Mouse (Mus musculus): ENCODE measurements around the gene Tmem9. TPM values are rescaled to one million over a fixed set of nuclear protein-coding genes. Genes with fewer than 3 reads are reported as not detected.

Gene Tmem9
- polyA plus RNA-seq, 2 experiments from 2014 or later: 21.4 to 27.0 TPM

GRCm38 (mm10) chr1:136032961-136033360 lies 25.0 kb downstream of the Tmem9 start:
- ATAC-seq: no peak

- ATAC-seq: no peak
Measured at GRCm38 (mm10) chr1:136038746-136039538, 31.0 kb downstream of the Tmem9 start.

DNA sequence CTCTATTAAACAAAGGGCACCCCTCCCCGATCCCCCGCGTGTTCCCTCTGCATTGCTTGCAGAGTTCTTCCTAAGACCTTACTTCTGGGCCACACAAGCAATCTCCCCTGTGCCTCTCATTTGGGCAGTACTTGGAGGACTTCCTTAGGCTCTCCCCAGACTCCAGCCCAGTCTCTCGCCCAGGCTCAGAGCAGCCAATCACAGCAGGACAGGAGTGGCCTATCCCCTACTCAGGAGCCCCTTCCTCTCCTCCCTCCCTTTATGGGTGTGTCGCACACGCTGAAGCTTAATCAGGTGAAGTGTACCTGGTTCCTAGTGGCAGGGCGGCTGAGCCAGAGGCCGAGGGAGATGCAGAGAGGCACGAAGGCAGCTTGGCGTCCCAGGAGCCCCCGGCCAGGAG lies 32.5 kb downstream of the Tmem9 start:
- no peak for ATAC-seq

- no peak for ATAC-seq
Measured at GRCm38 (mm10) chr1:136040874-136041273, 32.9 kb downstream of the Tmem9 start.

GRCm38 (mm10) chr1:136045774-136046173 lies 37.8 kb downstream of the Tmem9 start:
- ATAC-seq: no peak

DNA sequence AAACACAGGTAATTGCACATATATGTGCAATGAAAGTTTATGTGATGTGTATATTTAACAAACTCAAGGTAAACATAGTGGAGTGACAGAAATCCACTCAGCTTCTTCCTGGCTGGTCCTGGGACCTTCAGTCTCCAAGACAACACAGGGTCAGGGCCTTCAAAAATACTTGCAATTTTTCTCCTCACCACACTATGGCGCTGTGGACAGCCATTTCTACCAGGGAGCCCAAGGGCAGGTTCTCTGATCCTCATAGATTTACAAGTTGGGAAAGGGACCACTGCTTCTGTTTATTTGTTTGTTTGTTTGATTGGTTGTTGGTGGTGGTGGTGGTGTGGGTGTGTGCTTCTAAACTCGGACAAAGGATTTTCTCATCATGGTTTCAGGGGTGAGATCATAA lies 39.5 kb downstream of the Tmem9 start:
- ATAC-seq: no peak

- ATAC-seq: no peak
Measured at GRCm38 (mm10) chr1:136047894-136048293, 39.9 kb downstream of the Tmem9 start.

GRCm38 (mm10) chr1:136050312-136051012 lies 42.5 kb downstream of the Tmem9 start, which contains the start of gene Ascl5:
Gene Ascl5 (plus strand): TSS chr1:136050804.
- no peak for ATAC-seq

DNA sequence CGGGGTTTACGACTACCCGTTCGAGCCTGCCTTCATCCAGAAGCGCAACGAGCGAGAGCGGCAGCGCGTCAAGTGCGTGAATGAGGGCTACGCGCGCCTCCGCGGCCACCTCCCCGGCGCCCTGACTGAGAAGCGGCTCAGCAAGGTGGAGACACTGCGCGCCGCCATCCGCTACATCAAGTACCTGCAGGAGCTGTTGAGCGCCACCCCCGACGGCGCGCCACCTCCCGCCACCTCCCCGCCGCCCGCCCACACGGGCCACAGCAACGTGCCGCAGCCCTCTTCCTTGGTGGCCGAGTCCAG lies 43.0 kb downstream of the Tmem9 start:
- peak; percentile 43 for ATAC-seq

- ATAC-seq: no peak
Measured at GRCm38 (mm10) chr1:136051465-136051864, 43.5 kb downstream of the Tmem9 start.

DNA sequence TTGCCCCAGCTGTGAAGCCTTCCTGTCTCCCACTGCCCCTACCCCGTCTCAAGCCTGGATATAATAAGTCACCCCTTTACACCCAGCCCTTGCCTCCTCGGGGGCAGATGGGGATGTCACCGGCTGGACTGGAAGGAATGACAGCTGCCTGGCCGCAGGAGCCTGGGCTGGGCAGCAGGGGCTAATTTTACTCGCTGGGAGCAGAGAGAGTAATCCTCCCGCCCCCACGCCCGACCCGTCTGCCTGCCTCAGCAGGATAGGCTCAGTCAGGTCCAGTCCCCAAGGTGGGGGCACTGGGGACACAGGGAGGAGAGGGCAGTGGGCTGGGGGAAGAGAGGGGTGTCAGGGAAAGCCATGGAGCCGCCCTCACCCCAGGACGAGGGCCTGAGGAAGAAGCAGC lies 44.6 kb downstream of the Tmem9 start, which contains the start of gene Cacna1s:
Gene Cacna1s (plus strand): TSS at position 204 of the 400 bp plus-strand sequence.
- no peak for ATAC-seq

GRCm38 (mm10) chr1:136055771-136056170 lies 47.8 kb downstream of the Tmem9 start:
- ATAC-seq: no peak

- ATAC-seq: no peak
Measured at GRCm38 (mm10) chr1:136058594-136058993, 50.6 kb downstream of the Tmem9 start.

GRCm38 (mm10) chr1:136061041-136061789 lies 53.3 kb downstream of the Tmem9 start:
- ATAC-seq: no peak

DNA sequence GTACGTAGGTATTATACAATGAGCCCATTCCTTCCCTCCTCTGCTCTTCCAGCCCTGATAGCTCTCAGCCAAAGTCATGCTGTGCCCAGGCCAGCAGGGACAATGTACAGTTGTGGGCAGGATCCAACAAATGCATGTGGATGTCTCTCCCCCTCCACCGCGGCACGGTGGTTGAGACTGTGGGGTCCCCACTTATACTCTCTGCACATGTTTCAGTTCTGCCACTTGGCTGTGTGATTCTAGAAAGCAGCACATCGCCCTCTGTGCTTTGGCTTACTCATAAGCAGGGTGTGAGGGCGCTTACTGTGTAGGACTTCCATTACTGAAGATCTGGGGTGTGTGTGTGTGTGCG lies 53.8 kb downstream of the Tmem9 start:
- ATAC-seq: no peak

DNA sequence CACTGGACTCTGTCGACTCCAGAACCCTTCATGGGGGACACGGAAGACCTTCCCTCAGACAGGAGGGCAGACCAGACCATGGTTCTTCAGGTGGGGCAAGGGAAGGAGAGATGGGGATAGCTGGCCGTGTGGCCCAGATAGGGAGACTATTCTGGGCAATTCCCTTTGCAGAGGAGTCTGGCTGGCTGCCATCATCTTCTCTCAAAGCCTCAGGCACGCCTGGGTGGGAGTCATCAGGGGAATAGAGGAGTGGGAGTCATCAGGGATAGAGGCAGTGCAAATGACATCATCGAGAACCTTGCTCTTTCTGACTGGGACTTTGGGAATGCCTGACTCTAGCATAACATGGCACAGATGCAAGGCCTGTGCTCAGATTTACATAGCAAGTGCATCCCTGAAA lies 56.0 kb downstream of the Tmem9 start:
- ATAC-seq: no peak

- ATAC-seq: no peak
Measured at GRCm38 (mm10) chr1:136066621-136067020, 58.7 kb downstream of the Tmem9 start.

- no peak for ATAC-seq
Measured at GRCm38 (mm10) chr1:136067579-136067978, 59.6 kb downstream of the Tmem9 start.

- no peak for ATAC-seq
Measured at GRCm38 (mm10) chr1:136076086-136076485, 68.1 kb downstream of the Tmem9 start.

DNA sequence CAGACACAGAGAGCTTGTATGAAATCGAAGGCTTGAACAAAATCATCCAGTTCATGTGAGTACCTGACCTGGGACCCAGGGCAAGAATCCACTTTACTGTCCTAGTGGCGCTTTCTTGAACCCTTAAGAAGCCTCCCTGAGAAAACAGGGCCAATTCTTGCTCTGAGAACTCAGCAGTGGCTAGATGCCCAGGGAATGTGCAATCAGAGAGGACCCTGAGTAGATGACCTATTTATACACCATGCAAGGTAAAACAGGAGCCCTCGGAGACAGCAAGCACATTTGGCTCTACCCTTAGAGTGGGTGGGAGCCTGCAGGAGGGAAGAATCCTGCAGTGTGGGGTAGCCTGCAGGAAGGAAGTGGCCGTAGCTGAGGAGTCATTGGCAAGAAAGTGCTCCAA lies 69.7 kb downstream of the Tmem9 start:
- ATAC-seq: no peak

DNA sequence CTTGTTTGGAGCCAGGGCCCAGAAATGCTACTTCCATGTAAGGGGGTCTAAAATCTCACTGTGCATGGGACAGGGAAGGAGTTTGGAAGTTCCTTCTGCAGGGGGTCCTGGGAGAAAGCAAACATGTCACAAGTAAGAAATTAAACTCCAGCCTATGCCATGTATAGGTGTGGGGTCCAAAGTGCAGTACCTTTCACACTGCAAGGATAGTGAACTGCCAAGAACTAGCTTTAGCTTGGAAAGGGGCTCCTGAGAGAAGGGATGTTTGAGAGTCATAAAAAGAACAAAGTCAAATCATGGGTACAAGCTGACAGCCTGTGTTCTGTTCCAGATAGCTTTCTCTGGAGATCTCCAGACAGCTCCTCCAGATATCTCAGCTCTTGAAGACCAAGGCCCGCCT lies 73.2 kb downstream of the Tmem9 start:
- no peak for ATAC-seq

Data from activated CD4-positive, CD25-positive, alpha-beta regulatory T cell, adult 4 months (primary cell).